In the genomic region with DNA sequence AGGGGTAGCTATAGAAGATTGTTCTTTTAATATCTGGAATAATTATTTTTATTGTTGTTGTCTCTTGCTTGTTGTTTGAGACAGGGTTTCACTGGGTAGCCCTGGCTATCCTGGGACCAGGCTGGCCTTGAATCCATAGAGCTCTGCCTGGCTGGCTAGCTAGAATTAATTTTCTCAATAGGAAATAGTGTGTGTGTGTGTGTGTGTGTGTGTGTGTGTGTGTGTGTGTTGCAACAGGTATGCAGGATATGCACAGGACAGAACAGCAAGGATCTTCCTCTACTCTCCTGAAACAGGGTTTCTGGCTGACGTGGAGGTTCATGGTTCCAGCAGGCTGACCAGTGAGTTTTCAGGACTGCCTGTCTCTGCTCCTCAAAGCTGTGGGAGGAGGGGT, we compare ENCODE assay signal across 8 mouse cellular contexts. TPM values are rescaled to one million over a fixed set of nuclear protein-coding genes. Genes with fewer than 3 reads are reported as not detected.
DNase-seq lines count a peak whose midpoint lies in the region; ATAC-seq and TF ChIP-seq lines count a peak whose summit lies in the region.

No protein-coding gene starts in this region.

- no peaks in the 10 kb centered on the region for H3K4me1 ChIP-seq in kidney, adult 2 months (ENCODE audit: control insufficient read depth, insufficient read depth, low read length)
- H3K4me1 ChIP-seq in embryonic facial prominence, embryonic 10.5 days: peaks cover 16% of the 10 kb centered on the region
- H3K4me1 ChIP-seq in hindbrain, embryonic 14.5 days (replicated peaks; ENCODE audit: control insufficient read depth, insufficient read depth, low read length): no peaks in the 10 kb centered on the region
- peaks cover 3% of the 10 kb centered on the region; the same call in 1 of the 2 replicates for H3K4me1 ChIP-seq in midbrain, embryonic 11.5 days (ENCODE audit: control insufficient read depth, insufficient read depth, low read length)

- TF ChIP-seq CTCF in kidney, adult 2 months (conservative IDR thresholded peaks at IDR 0.05; ENCODE audit: insufficient read depth, insufficient read length, low read depth, low read length): no peak

- no peak for DNase-seq in kidney, adult 2 months
- DNase-seq in kidney, postnatal 14 days: no peak
- DNase-seq in embryonic facial prominence, embryonic 10.5 days (ENCODE audit: low spot score): no peak
- DNase-seq in hindbrain, embryonic 14.5 days (ENCODE audit: low spot score): no peak
- no peak for DNase-seq in midbrain, embryonic 11.5 days (ENCODE audit: low spot score, missing footprints)
- DNase-seq in urinary bladder, adult 18-20 months (ENCODE audit: low spot score in 2 of 2): no peak
- DNase-seq in thymus, postnatal 14 days: no peak
- DNase-seq in spleen, postnatal 14 days (ENCODE audit: low spot score in 2 of 2): no peak

- ATAC-seq in hindbrain, embryonic 14.5 days (ENCODE audit: low FRiP score): no peak
- peak; percentile 42; the same call in 1 of the 2 replicates for ATAC-seq in midbrain, embryonic 11.5 days (ENCODE audit: low FRiP score)

- peak overlapping the region; percentile 54; the same call in 1 of the 2 replicates for H3K4me3 ChIP-seq in kidney, adult 2 months (ENCODE audit: insufficient read depth, low read depth, low read length)
- H3K4me3 ChIP-seq in embryonic facial prominence, embryonic 10.5 days: peak overlapping the region; percentile 54
- H3K4me3 ChIP-seq in hindbrain, embryonic 14.5 days (replicated peaks; ENCODE audit: low read length): no peak overlapping the region
- H3K4me3 ChIP-seq in midbrain, embryonic 11.5 days (ENCODE audit: low read depth, low read length): no peak overlapping the region

- no peak for TF ChIP-seq POLR2A in kidney, adult 2 months (IDR thresholded peaks at IDR 0.05; ENCODE audit: low read depth, low read length)

- no peaks in the 10 kb centered on the region for H3K27me3 ChIP-seq in kidney, adult 2 months (replicated peaks; ENCODE audit: control insufficient read depth, insufficient read depth, low read length)
- H3K27me3 ChIP-seq in embryonic facial prominence, embryonic 10.5 days (replicated peaks; ENCODE audit: low read depth, poor library complexity, severe bottlenecking): no peaks in the 10 kb centered on the region
- no peaks in the 10 kb centered on the region for H3K27me3 ChIP-seq in hindbrain, embryonic 14.5 days (ENCODE audit: control insufficient read depth, insufficient read depth, low read length)
- H3K27me3 ChIP-seq in midbrain, embryonic 11.5 days (ENCODE audit: control insufficient read depth, insufficient read depth, low read length): no peaks in the 10 kb centered on the region

- WGBS in kidney, adult 2 months: 59% methylated on average over 1 of the region's 1 CpGs
- 69% methylated on average over 1 of the region's 1 CpGs for WGBS in embryonic facial prominence, embryonic 10.5 days
- 53% methylated on average over 1 of the region's 1 CpGs for WGBS in hindbrain, embryonic 14.5 days
- 65% methylated on average over 1 of the region's 1 CpGs for WGBS in midbrain, embryonic 11.5 days

- H3K4me2 ChIP-seq in hindbrain, embryonic 14.5 days (replicated peaks): peak overlapping the region; percentile 55
- H3K4me2 ChIP-seq in midbrain, embryonic 11.5 days: peak overlapping the region; percentile 32

- H3K9ac ChIP-seq in hindbrain, embryonic 14.5 days: 0 out of 2 replicates have a peak overlapping the region, but pooled peaks have one; percentile 1
- no peak overlapping the region for H3K9ac ChIP-seq in midbrain, embryonic 11.5 days (ENCODE audit: low read length)

- H3K36me3 ChIP-seq in kidney, adult 2 months (ENCODE audit: control insufficient read depth, insufficient read depth, low read length): no peaks in the 10 kb centered on the region
- no peaks in the 10 kb centered on the region for H3K36me3 ChIP-seq in embryonic facial prominence, embryonic 10.5 days (replicated peaks)
- H3K36me3 ChIP-seq in hindbrain, embryonic 14.5 days (replicated peaks; ENCODE audit: control insufficient read depth, insufficient read depth): no peaks in the 10 kb centered on the region
- no peaks in the 10 kb centered on the region for H3K36me3 ChIP-seq in midbrain, embryonic 11.5 days (ENCODE audit: control insufficient read depth, insufficient read depth, low read length)

- H3K27ac ChIP-seq in kidney, adult 2 months (ENCODE audit: insufficient read depth, low read depth, low read length): no peak overlapping the region
- peak overlapping the region; percentile 63; the same call in 1 of the 2 replicates for H3K27ac ChIP-seq in embryonic facial prominence, embryonic 10.5 days (replicated peaks)
- H3K27ac ChIP-seq in hindbrain, embryonic 14.5 days: no peak overlapping the region
- H3K27ac ChIP-seq in midbrain, embryonic 11.5 days (ENCODE audit: low read depth, low read length): no peak overlapping the region

- no peaks in the 10 kb centered on the region for H3K9me3 ChIP-seq in embryonic facial prominence, embryonic 10.5 days
- H3K9me3 ChIP-seq in hindbrain, embryonic 14.5 days (ENCODE audit: control insufficient read depth, low read length): no peaks in the 10 kb centered on the region
- H3K9me3 ChIP-seq in midbrain, embryonic 11.5 days (ENCODE audit: control insufficient read depth, low read length): no peaks in the 10 kb centered on the region

RNA-seq across cellular contexts. Expression of gene Mill2, which starts 1.4 kb away (rescaled TPM):
- 4.8 and 5.6 TPM in 2 replicates for polyA plus RNA-seq in kidney, adult 2 months (2012; rRNA removed)
- polyA plus RNA-seq in embryonic facial prominence, embryonic 10.5 days (2016; fragmentation: Nextera tagmentation; extraction: Ambion mirVana): not detected in 2 replicates
- polyA plus RNA-seq in hindbrain, embryonic 14.5 days (2014; fragmentation: Nextera tagmentation; extraction: Ambion mirVana): 0.39 and 0.50 TPM in 2 replicates
- 0.15 and 0.20 TPM in 2 replicates for polyA plus RNA-seq in midbrain, embryonic 11.5 days (2014; fragmentation: Nextera tagmentation; extraction: Ambion mirVana)

RNA-seq across cellular contexts. Expression of gene Psg17, which starts 19.8 kb away (rescaled TPM):
- 0.03 and 0.04 TPM in 2 replicates for polyA plus RNA-seq in kidney, adult 2 months (2012; rRNA removed)
- 0.11 TPM in 1 of 2 replicates, not detected in the other for polyA plus RNA-seq in embryonic facial prominence, embryonic 10.5 days (2016; fragmentation: Nextera tagmentation; extraction: Ambion mirVana)
- polyA plus RNA-seq in hindbrain, embryonic 14.5 days (2014; fragmentation: Nextera tagmentation; extraction: Ambion mirVana): 0.12 TPM in 1 of 2 replicates, not detected in the other
- polyA plus RNA-seq in midbrain, embryonic 11.5 days (2014; fragmentation: Nextera tagmentation; extraction: Ambion mirVana): 0.10 TPM in 1 of 2 replicates, not detected in the other

RNA-seq across cellular contexts. Expression of gene Pglyrp1, which starts 30.0 kb away (rescaled TPM):
- 2.3 and 5.9 TPM in 2 replicates for polyA plus RNA-seq in kidney, adult 2 months (2012; rRNA removed)
- 0.69 and 0.70 TPM in 2 replicates for polyA plus RNA-seq in embryonic facial prominence, embryonic 10.5 days (2016; fragmentation: Nextera tagmentation; extraction: Ambion mirVana)
- polyA plus RNA-seq in hindbrain, embryonic 14.5 days (2014; fragmentation: Nextera tagmentation; extraction: Ambion mirVana): 24.5 and 25.2 TPM in 2 replicates
- 2.3 and 2.7 TPM in 2 replicates for polyA plus RNA-seq in midbrain, embryonic 11.5 days (2014; fragmentation: Nextera tagmentation; extraction: Ambion mirVana)

RNA-seq across cellular contexts. Expression of gene Psg19, which starts 42.9 kb away (rescaled TPM):
- polyA plus RNA-seq in kidney, adult 2 months (2012; rRNA removed): not detected in 2 replicates
- polyA plus RNA-seq in embryonic facial prominence, embryonic 10.5 days (2016; fragmentation: Nextera tagmentation; extraction: Ambion mirVana): not detected in 2 replicates
- polyA plus RNA-seq in hindbrain, embryonic 14.5 days (2014; fragmentation: Nextera tagmentation; extraction: Ambion mirVana): not detected in 2 replicates
- polyA plus RNA-seq in midbrain, embryonic 11.5 days (2014; fragmentation: Nextera tagmentation; extraction: Ambion mirVana): not detected in 2 replicates

Comparison
In these comparisons a context has a peak if more than half of its experiments do, and no peak if none do; other contexts are left out.
1. H3K4me3 ChIP-seq: peak in kidney, adult 2 months (single experiment) and embryonic facial prominence, embryonic 10.5 days (single experiment); none in hindbrain, embryonic 14.5 days (single experiment) and midbrain, embryonic 11.5 days (single experiment).